Comparison of ENCODE assay signal across 19 mouse cellular contexts in genomic region chr9:62480149-62480548, GRCm38 (mm10). TPM values are rescaled to one million over a fixed set of nuclear protein-coding genes. Genes with fewer than 3 reads are reported as not detected.
DNase-seq lines count a peak whose midpoint lies in the region; ATAC-seq and TF ChIP-seq lines count a peak whose summit lies in the region.
"Had no signal": no experiment of that assay in that cellular context is flagged by ENCODE, and none has a peak within 500 bp of the region (broad histone marks: within the 10 kb centered on the region; RNA-seq: fewer than 3 reads in every experiment).

No protein-coding gene starts in this region.

- H3K9ac ChIP-seq in neural tube, embryonic 14.5 days (replicated peaks; ENCODE audit: low read depth, low read length): 0 out of 2 replicates have a peak overlapping the region, but pooled peaks have one; percentile 25
- no peak overlapping the region for H3K9ac ChIP-seq in forebrain, postnatal 0 days
- H3K9ac ChIP-seq: heart, embryonic 12.5 days; intestine, embryonic 15.5 days; limb, embryonic 12.5 days; liver, embryonic 13.5 days had no signal

- no peaks in the 10 kb centered on the region for H3K9me3 ChIP-seq in heart, embryonic 10.5 days
- H3K9me3 ChIP-seq in neural tube, embryonic 14.5 days (ENCODE audit: control insufficient read depth, low read length): no peaks in the 10 kb centered on the region
- no peaks in the 10 kb centered on the region for H3K9me3 ChIP-seq in forebrain, postnatal 0 days (ENCODE audit: low read length)
- H3K9me3 ChIP-seq: heart, embryonic 12.5 days; intestine, embryonic 15.5 days; limb, embryonic 12.5 days; liver, embryonic 13.5 days had no signal

- TF ChIP-seq CTCF in forebrain, postnatal 0 days (IDR thresholded peaks at IDR 0.05; ENCODE audit: low read depth): no peak

- H3K4me2 ChIP-seq in neural tube, embryonic 14.5 days (ENCODE audit: low read depth, low read length): no peak overlapping the region
- no peak overlapping the region for H3K4me2 ChIP-seq in forebrain, postnatal 0 days (ENCODE audit: low read depth)
- H3K4me2 ChIP-seq: heart, embryonic 12.5 days; intestine, embryonic 15.5 days; limb, embryonic 12.5 days; liver, embryonic 13.5 days had no signal

- no peaks in the 10 kb centered on the region for H3K27me3 ChIP-seq in heart, embryonic 10.5 days (ENCODE audit: insufficient read depth, poor library complexity, severe bottlenecking)
- no peaks in the 10 kb centered on the region for H3K27me3 ChIP-seq in neural tube, embryonic 14.5 days (ENCODE audit: control insufficient read depth, insufficient read depth, low read length)
- H3K27me3 ChIP-seq in forebrain, postnatal 0 days (ENCODE audit: insufficient read depth, low read length): no peaks in the 10 kb centered on the region
- H3K27me3 ChIP-seq: heart, embryonic 12.5 days; intestine, embryonic 15.5 days; limb, embryonic 12.5 days; liver, embryonic 13.5 days had no signal

- WGBS in heart, embryonic 10.5 days: 85% methylated on average over 9 of the region's 9 CpGs
- 82% methylated on average over 9 of the region's 9 CpGs for WGBS in neural tube, embryonic 14.5 days
- WGBS in forebrain, postnatal 0 days: 77% methylated on average over 9 of the region's 9 CpGs

- H3K36me3 ChIP-seq in heart, embryonic 10.5 days: no peaks in the 10 kb centered on the region
- no peaks in the 10 kb centered on the region for H3K36me3 ChIP-seq in neural tube, embryonic 14.5 days (ENCODE audit: control insufficient read depth, insufficient read depth, low read length)
- no peaks in the 10 kb centered on the region for H3K36me3 ChIP-seq in forebrain, postnatal 0 days (ENCODE audit: insufficient read depth)
- H3K36me3 ChIP-seq: heart, embryonic 12.5 days; intestine, embryonic 15.5 days; limb, embryonic 12.5 days; liver, embryonic 13.5 days had no signal

- H3K27ac ChIP-seq in heart, embryonic 10.5 days: 0 out of 2 replicates have a peak overlapping the region, but pooled peaks have one; percentile 7
- no peak overlapping the region for H3K27ac ChIP-seq in neural tube, embryonic 14.5 days (ENCODE audit: low read depth, low read length)
- H3K27ac ChIP-seq in forebrain, postnatal 0 days (ENCODE audit: low read depth, low read length): peak overlapping the region; percentile 94
- H3K27ac ChIP-seq: intestine, embryonic 15.5 days; limb, embryonic 12.5 days; liver, embryonic 13.5 days had no signal

- intact Hi-C loops in heart, postnatal 25 days (cut with DNase I): no loop called here

- DNase-seq in heart, embryonic 10.5 days (ENCODE audit: low spot score): no peak
- DNase-seq in heart, postnatal 25 days (ENCODE audit: low spot score): no peak
- no peak for DNase-seq in neural tube, embryonic 10.5 days (ENCODE audit: extremely low spot score, low spot score)
- DNase-seq in forebrain, postnatal 0 days: no peak
- no peak for DNase-seq in frontal cortex, postnatal 25 days (ENCODE audit: low spot score in 2 of 2)
- no peak for DNase-seq in thymus, postnatal 25 days
- DNase-seq: adrenal gland, postnatal 25 days; cerebellum, adult 8-10 months; gastrocnemius, postnatal 36 days; heart, postnatal 4 days; kidney, postnatal 10 days; liver, embryonic 13.5 days; retina, postnatal 1 day; thymus, adult 18-20 months had no signal

- no peak for ATAC-seq in neural tube, embryonic 14.5 days (ENCODE audit: low read depth)
- no peak for ATAC-seq in forebrain, postnatal 0 days
- ATAC-seq: intestine, embryonic 15.5 days; lung, postnatal 0 days had no signal

- no peak overlapping the region for H3K4me3 ChIP-seq in heart, embryonic 10.5 days
- H3K4me3 ChIP-seq in neural tube, embryonic 14.5 days (ENCODE audit: low read depth, low read length): no peak overlapping the region
- no peak overlapping the region for H3K4me3 ChIP-seq in forebrain, postnatal 0 days (ENCODE audit: low read depth, low read length)
- H3K4me3 ChIP-seq: heart, embryonic 12.5 days; intestine, embryonic 15.5 days; limb, embryonic 12.5 days; liver, embryonic 13.5 days had no signal

- peaks cover 28% of the 10 kb centered on the region for H3K4me1 ChIP-seq in heart, embryonic 10.5 days
- peaks cover 13% of the 10 kb centered on the region; the same call in 1 of the 2 replicates for H3K4me1 ChIP-seq in neural tube, embryonic 14.5 days (ENCODE audit: control insufficient read depth, insufficient read depth, low read length)
- H3K4me1 ChIP-seq in forebrain, postnatal 0 days (ENCODE audit: insufficient read depth): peaks cover 28% of the 10 kb centered on the region
- H3K4me1 ChIP-seq: liver, embryonic 13.5 days had no signal

RNA-seq across cellular contexts. Expression of gene Coro2b, which starts 56.7 kb away (rescaled TPM):
- 6.0 and 6.3 TPM in 2 replicates for polyA plus RNA-seq in heart, embryonic 10.5 days (2016; fragmentation: Nextera tagmentation; extraction: Ambion mirVana)
- 10 to 100 TPM in 1 of 2 experiments, 1 to 10 TPM in 1; 9.5 to 15.1 TPM for total RNA-seq in heart, postnatal 25 days (2021)
- polyA plus RNA-seq in neural tube, embryonic 14.5 days (2014; fragmentation: Nextera tagmentation; extraction: Ambion mirVana): 32.5 and 34.5 TPM in 2 replicates
- 43.3 and 53.2 TPM in 2 replicates for total RNA-seq in forebrain, postnatal 0 days (2014; rRNA removed)
- polyA plus RNA-seq in forebrain, postnatal 0 days (2015; fragmentation: Nextera tagmentation; extraction: Ambion mirVana): 24.7 and 31.6 TPM in 2 replicates
